Mouse (Mus musculus) midbrain, embryonic 16.5 days (tissue): Measurements from ENCODE around the gene Cd72. TPM values are rescaled to one million over a fixed set of nuclear protein-coding genes. Genes with fewer than 3 reads are reported as not detected.

Experiments used
- ATAC-seq: fragments of 200-750 bp; cut with Nextera tagmentation; 2 replicates; pipeline ENCODE4 v1.8.0; 2017; ENCODE audit warnings: moderate TSS enrichment
- H3K27ac ChIP-seq: fragments of 300-500 bp; sonication (generic); 2 replicates; pipeline ENCODE4 v1.5.1; 2014; ENCODE audit warnings: mild to moderate bottlenecking, low read length, mixed read lengths
- H3K27me3 ChIP-seq: fragments of 300-500 bp; sonication (generic); 2 replicates; pipeline ENCODE4 v1.6.1; 2014; ENCODE audit warnings: low read depth, low read length, mixed read lengths; ENCODE audit not compliant: control insufficient read depth, insufficient read depth
- H3K36me3 ChIP-seq: fragments of 300-500 bp; sonication (generic); 2 replicates; pipeline ENCODE4 v1.6.1; 2014; ENCODE audit warnings: mild to moderate bottlenecking, low read length, moderate library complexity, mixed read lengths; ENCODE audit not compliant: control insufficient read depth, insufficient read depth
- H3K4me1 ChIP-seq: fragments of 300-500 bp; sonication (generic); 2 replicates; pipeline ENCODE4 v1.6.1; 2014; ENCODE audit warnings: mild to moderate bottlenecking, low read length, mixed read lengths; ENCODE audit not compliant: control insufficient read depth, insufficient read depth
- H3K4me2 ChIP-seq: fragments of 300-500 bp; sonication (generic); 2 replicates; pipeline ENCODE4 v1.6.1; 2014; ENCODE audit warnings: mild to moderate bottlenecking, low read length, mixed read lengths
- H3K4me3 ChIP-seq: fragments of 300-500 bp; sonication (generic); 2 replicates; pipeline ENCODE4 v1.5.1; 2014; ENCODE audit warnings: low read depth, mild to moderate bottlenecking, low read length, moderate library complexity, mixed read lengths
- H3K9ac ChIP-seq: fragments of 300-500 bp; sonication (generic); 2 replicates; pipeline ENCODE4 v1.6.1; 2014; ENCODE audit warnings: low read depth, low read length, mixed read lengths
- H3K9me3 ChIP-seq: fragments of 300-500 bp; sonication (generic); replicated peaks from 2 replicates; pipeline ENCODE4 v1.6.1; 2014; ENCODE audit warnings: mild to moderate bottlenecking, low read length, mixed read lengths; ENCODE audit not compliant: control insufficient read depth, poor library complexity, severe bottlenecking
- WGBS: fragments of 180-500 bp; shearing (Covaris S2); extraction: QIAGEN DNeasy Blood & Tissue Kit; methylation state at CpG from one replicate; pipeline ENCODE4 v1.1.7; 2014; 5-methylcytosine and 5-hydroxymethylcytosine counted together
- polyA plus RNA-seq: library from polyadenylated mRNA; unstranded; fragments of >200 nt; fragmentation: Nextera tagmentation; extraction: Ambion mirVana; gene quantifications from 2 replicates; pipeline ENCODE4 v1.2.1, GENCODE M21; 2015

Cd72 gene
- polyA plus RNA-seq, 1 experiment from 2014 or later: 5.0 TPM

- WGBS: 55% methylated on average over 12 of the region's 12 CpGs
- Histone ChIP-seq H3K27me3 (no peaks in the 10 kb centered on the region), H3K4me1 (peaks cover 32% of the 10 kb centered on the region), H3K9ac (peak overlapping the region; percentile 89), H3K4me3 (peak overlapping the region; percentile 65), H3K27ac (peak overlapping the region; percentile 98), H3K9me3 (no peaks in the 10 kb centered on the region), H3K4me2 (peak overlapping the region; percentile 84), H3K36me3 (no peaks in the 10 kb centered on the region)
- ATAC-seq: peak; percentile 52
These were observed 47.1 kb downstream of the Cd72 start for GRCm38 (mm10) chr4:43407071-43407920.

GRCm38 (mm10) chr4:43406162-43406971, 48.1 kb downstream of the Cd72 start:
- Histone ChIP-seq H3K27me3 (no peaks in the 10 kb centered on the region), H3K36me3 (no peaks in the 10 kb centered on the region), H3K9ac (peak overlapping the region; percentile 89), H3K9me3 (no peaks in the 10 kb centered on the region), H3K4me1 (peaks cover 32% of the 10 kb centered on the region), H3K4me2 (peak overlapping the region; percentile 84), H3K4me3 (peak overlapping the region; percentile 65), H3K27ac (peak overlapping the region; percentile 98)
- peak; percentile 97 for ATAC-seq
- 1% methylated on average over 27 of the region's 28 CpGs for WGBS

- no peak for ATAC-seq
- Histone ChIP-seq H3K4me2 (no peak overlapping the region), H3K27ac (no peak overlapping the region), H3K36me3 (no peaks in the 10 kb centered on the region), H3K27me3 (no peaks in the 10 kb centered on the region), H3K9ac (no peak overlapping the region), H3K4me3 (no peak overlapping the region), H3K4me1 (peaks cover 27% of the 10 kb centered on the region), H3K9me3 (no peaks in the 10 kb centered on the region)
- WGBS: 89% methylated on average over 10 of the region's 10 CpGs
These were observed 49.7 kb downstream of the Cd72 start for GRCm38 (mm10) chr4:43404697-43405096.

- no peak overlapping the region for H3K4me2 ChIP-seq
- H3K27ac ChIP-seq: no peak overlapping the region
- H3K9me3 ChIP-seq: no peaks in the 10 kb centered on the region
- 90% methylated on average over 9 of the region's 9 CpGs for WGBS
- ATAC-seq: no peak
- H3K27me3 ChIP-seq: no peaks in the 10 kb centered on the region
- no peak overlapping the region for H3K9ac ChIP-seq
- H3K36me3 ChIP-seq: no peaks in the 10 kb centered on the region
- peaks cover 24% of the 10 kb centered on the region for H3K4me1 ChIP-seq
- no peak overlapping the region for H3K4me3 ChIP-seq
These were observed 52.2 kb downstream of the Cd72 start for GRCm38 (mm10) chr4:43402212-43402611.

GRCm38 (mm10) chr4:43401486-43401885, 52.9 kb downstream of the Cd72 start:
- 85% methylated on average over 10 of the region's 10 CpGs for WGBS
- H3K9ac ChIP-seq: no peak overlapping the region
- H3K4me3 ChIP-seq: no peak overlapping the region
- no peaks in the 10 kb centered on the region for H3K9me3 ChIP-seq
- H3K27me3 ChIP-seq: no peaks in the 10 kb centered on the region
- H3K4me1 ChIP-seq: peaks cover 24% of the 10 kb centered on the region
- no peak for ATAC-seq
- H3K27ac ChIP-seq: no peak overlapping the region
- H3K36me3 ChIP-seq: no peaks in the 10 kb centered on the region
- no peak overlapping the region for H3K4me2 ChIP-seq

- no peaks in the 10 kb centered on the region for H3K9me3 ChIP-seq
- H3K36me3 ChIP-seq: peaks cover under 1% of the 10 kb centered on the region; the same call in 1 of the 2 replicates
- peaks cover 23% of the 10 kb centered on the region for H3K4me1 ChIP-seq
- no peak overlapping the region for H3K27ac ChIP-seq
- H3K9ac ChIP-seq: no peak overlapping the region
- no peak for ATAC-seq
- 18% methylated on average over 10 of the region's 10 CpGs for WGBS
- no peak overlapping the region for H3K4me3 ChIP-seq
- H3K27me3 ChIP-seq: no peaks in the 10 kb centered on the region
- H3K4me2 ChIP-seq: no peak overlapping the region
These were observed 53.5 kb downstream of the Cd72 start for GRCm38 (mm10) chr4:43400976-43401375.

- H3K4me3 ChIP-seq: no peak overlapping the region
- H3K9ac ChIP-seq: no peak overlapping the region; the same call in 1 of the 2 replicates
- no peak overlapping the region for H3K4me2 ChIP-seq
- H3K27ac ChIP-seq: no peak overlapping the region
- no peak for ATAC-seq
- H3K4me1 ChIP-seq: peaks cover 16% of the 10 kb centered on the region
- H3K9me3 ChIP-seq: no peaks in the 10 kb centered on the region
- H3K36me3 ChIP-seq: peaks cover 2% of the 10 kb centered on the region; the same call in 1 of the 2 replicates
- no peaks in the 10 kb centered on the region for H3K27me3 ChIP-seq
- WGBS: 78% methylated on average over 31 of the region's 31 CpGs
These were observed 54.9 kb downstream of the Cd72 start for GRCm38 (mm10) chr4:43399391-43400131.

- Histone ChIP-seq H3K36me3 (peaks cover 2% of the 10 kb centered on the region; the same call in 1 of the 2 replicates), H3K27ac (peak overlapping the region; percentile 34; the same call in 1 of the 2 replicates), H3K4me2 (peak overlapping the region; percentile 19; the same call in 1 of the 2 replicates), H3K9ac (no peak overlapping the region; the same call in 1 of the 2 replicates), H3K4me1 (peaks cover 16% of the 10 kb centered on the region), H3K27me3 (no peaks in the 10 kb centered on the region), H3K4me3 (no peak overlapping the region), H3K9me3 (no peaks in the 10 kb centered on the region)
- ATAC-seq: no peak
- WGBS: 53% methylated on average over 17 of the region's 17 CpGs
These were observed 55.5 kb downstream of the Cd72 start for GRCm38 (mm10) chr4:43398829-43399331.
